Mouse (Mus musculus) ES-E14 (cell line): ENCODE results near the gene Txn1.

Experiments
- HCFC1 ChIP-seq: IDR thresholded peaks from 2 replicates; pipeline ENCODE4 v1.6.1; 2012; ENCODE audit warnings: low read length, inconsistent platforms, borderline replicate concordance; ENCODE audit not compliant: insufficient read depth
- MAFK ChIP-seq: IDR thresholded peaks from 2 replicates; pipeline ENCODE4 v1.6.1; 2014; ENCODE audit warnings: mild to moderate bottlenecking, low read depth, low read length, inconsistent platforms; ENCODE audit not compliant: insufficient read depth
- ZC3H11A ChIP-seq: IDR thresholded peaks from 2 replicates; pipeline ENCODE4 v1.6.1; 2012; ENCODE audit warnings: low read depth, mild to moderate bottlenecking, inconsistent platforms, low read length, borderline replicate concordance
- ZNF384 ChIP-seq: IDR thresholded peaks from 2 replicates; pipeline ENCODE4 v1.6.1; 2012; ENCODE audit warnings: low read depth, low read length, inconsistent platforms

- TF ChIP-seq ZC3H11A (no peak), HCFC1 (no peak), ZNF384 (no peak), MAFK (no peak)
Measured at GRCm38 (mm10) chr4:57958098-57958497, 1.9 kb upstream of the Txn1 start.
